Mouse (Mus musculus): Measurements from ENCODE around the gene Kcnj12. TPM values are rescaled to one million over a fixed set of nuclear protein-coding genes. Genes with fewer than 3 reads are reported as not detected.
A peak's percentile ranks its signal among the peaks of the same experiment; 100 is the strongest.

The Kcnj12 gene
- polyA plus RNA-seq, 1 experiment = 7.3 TPM

DNA sequence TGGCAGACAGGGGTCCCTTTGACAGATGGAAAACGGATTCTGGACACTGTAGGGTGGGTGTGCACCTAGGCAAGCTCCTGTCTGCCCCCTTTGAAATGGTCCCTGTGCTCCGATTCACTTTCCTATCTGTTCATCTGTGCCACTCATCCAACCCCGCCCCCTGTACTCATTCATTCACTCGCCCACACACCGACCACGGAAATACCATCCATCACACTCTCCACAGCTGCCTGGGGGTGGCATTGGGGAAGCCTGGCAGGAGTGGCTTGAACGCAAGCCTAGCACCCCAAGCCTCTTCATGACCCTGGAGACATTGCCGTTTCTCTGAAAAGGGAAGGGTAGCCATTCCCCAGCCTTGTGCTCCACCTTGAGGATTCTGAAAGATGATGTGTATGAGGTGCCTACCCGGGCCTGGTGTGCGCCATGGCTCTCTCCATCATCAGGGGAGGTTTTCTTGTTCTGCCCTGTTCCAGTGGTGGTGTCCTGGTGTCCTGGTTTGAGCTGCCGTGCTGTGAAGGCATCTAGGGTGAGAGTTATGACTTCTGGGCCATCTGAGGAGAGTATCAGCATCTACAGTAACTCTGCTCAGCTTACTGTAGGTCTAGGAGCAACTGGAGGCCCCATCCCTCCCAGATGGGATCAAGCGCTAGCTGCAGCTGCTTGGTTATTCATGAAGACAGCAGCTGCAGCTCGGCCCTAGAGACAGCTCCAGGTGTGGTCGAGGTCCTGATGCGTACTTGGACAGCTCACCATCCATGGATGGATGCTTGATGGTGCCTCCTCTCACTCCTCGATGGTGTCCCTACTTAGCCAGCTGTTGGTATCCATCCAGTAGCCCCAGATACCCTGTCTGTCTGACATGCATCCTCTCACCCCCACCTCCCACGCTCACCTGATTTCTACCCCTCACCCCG lies 40.4 kb downstream of the Kcnj12 start:
- TF ChIP-seq CTCF (IDR thresholded peaks at IDR 0.05; ENCODE audit: borderline replicate concordance, extremely low read depth, insufficient read depth, insufficient read length) (no peak), POLR2A (IDR thresholded peaks at IDR 0.05; ENCODE audit: borderline replicate concordance, extremely low read depth, insufficient read depth, insufficient read length, poor library complexity, severe bottlenecking) (no peak)
- no peak for DNase-seq (ENCODE audit: low read depth)

DNA sequence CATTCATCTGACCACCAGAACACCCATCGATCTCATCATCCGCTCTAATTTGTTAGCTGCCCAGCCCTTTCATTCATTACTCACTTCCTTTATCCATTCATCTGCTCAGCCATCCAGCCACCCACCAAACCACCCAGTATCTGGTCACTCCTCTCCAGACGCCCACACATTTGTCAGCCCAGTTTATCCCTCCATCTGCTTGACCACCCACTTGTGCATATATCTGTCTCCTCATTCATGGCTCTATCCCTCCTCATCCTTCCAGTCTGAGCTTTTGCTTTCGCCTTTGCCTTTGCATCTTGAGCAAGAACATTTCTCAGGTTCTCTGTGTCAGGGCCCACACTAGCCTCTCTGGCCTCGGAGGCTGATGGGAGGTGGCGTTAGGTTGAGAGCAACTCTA lies 41.1 kb downstream of the Kcnj12 start:
- TF ChIP-seq CTCF (IDR thresholded peaks at IDR 0.05; ENCODE audit: borderline replicate concordance, extremely low read depth, insufficient read depth, insufficient read length) = no peak
- TF ChIP-seq POLR2A (IDR thresholded peaks at IDR 0.05; ENCODE audit: borderline replicate concordance, extremely low read depth, insufficient read depth, insufficient read length, poor library complexity, severe bottlenecking) = no peak
- no peak for DNase-seq (ENCODE audit: low read depth)

DNA sequence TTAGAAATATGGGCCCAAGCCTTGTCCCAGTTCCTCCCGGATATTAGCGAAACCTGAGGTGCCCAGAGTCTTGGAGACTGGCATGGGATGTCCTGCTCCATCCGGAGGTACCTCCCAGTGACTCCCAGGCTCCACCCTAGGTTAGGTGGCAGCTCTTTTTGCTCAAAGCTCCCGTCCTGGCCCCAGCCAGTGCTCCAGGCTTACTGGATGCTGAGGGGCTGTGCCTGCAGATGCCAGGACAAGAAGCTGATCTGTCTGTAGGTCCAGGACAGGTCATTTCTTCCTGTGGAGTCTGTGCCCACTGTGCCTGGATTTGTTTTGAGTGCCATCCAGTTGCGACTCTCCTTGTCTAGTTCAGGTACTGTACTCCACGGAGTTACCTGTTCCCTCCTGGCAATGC lies 43.3 kb downstream of the Kcnj12 start:
- no peak for DNase-seq (ENCODE audit: low read depth)
- TF ChIP-seq CTCF (IDR thresholded peaks at IDR 0.05; ENCODE audit: borderline replicate concordance, extremely low read depth, insufficient read depth, insufficient read length) = no peak
- no peak for TF ChIP-seq POLR2A (IDR thresholded peaks at IDR 0.05; ENCODE audit: borderline replicate concordance, extremely low read depth, insufficient read depth, insufficient read length, poor library complexity, severe bottlenecking)

DNA sequence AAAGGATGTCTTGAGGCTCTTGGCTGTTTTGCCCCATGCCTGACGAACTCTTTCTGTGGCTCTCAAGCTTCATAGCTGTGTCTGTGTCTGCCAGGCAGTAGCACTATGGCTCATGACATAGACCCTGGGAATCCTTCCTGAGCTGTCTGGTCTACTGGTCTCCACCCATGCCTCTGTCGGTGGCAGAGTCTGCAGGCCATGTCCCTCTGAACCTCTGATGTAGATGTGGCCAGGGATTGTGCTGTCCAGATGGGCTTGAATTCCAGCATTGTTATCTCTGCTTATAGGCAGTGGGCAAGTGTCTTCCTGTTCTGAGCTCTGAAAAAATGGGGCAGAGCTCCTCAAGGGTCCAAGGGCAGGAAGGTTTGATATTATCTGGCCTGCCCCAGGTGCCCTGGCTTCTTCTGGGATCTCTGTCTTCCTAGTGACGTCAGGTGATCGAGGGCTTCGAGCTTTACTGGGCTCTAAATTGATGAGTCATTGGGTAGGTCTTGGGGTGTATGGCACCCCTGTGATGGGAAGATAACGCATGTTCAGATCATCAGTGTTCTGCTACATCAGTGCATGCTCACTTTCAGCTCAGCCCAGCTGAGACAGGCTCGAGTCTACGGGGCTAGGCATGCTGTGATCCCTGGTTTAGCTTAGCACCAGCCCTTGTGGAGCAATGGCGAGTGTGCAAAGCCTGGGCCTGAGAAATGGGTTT lies 44.9 kb downstream of the Kcnj12 start:
- TF ChIP-seq CTCF (IDR thresholded peaks at IDR 0.05; ENCODE audit: borderline replicate concordance, extremely low read depth, insufficient read depth, insufficient read length) (no peak), POLR2A (IDR thresholded peaks at IDR 0.05; ENCODE audit: borderline replicate concordance, extremely low read depth, insufficient read depth, insufficient read length, poor library complexity, severe bottlenecking) (no peak)

DNA sequence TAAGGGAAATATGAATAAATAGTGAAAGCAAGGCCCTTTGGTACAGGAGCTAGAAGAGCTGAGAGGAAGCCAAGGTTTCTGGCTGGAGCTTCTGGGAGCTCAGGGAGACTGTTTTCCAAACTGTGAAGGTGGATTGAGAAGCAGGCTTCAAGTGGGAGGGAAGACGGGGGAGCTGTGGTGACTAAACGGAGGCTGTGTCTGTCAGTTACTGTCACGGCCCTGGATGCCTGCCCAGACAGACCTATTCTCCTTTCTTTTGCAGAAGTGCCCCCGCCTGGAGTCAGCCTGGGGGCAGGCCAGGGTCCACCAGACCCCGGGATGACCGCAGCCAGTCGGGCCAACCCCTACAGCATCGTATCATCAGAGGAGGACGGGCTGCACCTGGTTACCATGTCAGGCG lies 46.5 kb downstream of the Kcnj12 start:
- TF ChIP-seq CTCF (IDR thresholded peaks at IDR 0.05; ENCODE audit: borderline replicate concordance, extremely low read depth, insufficient read depth, insufficient read length) (no peak), POLR2A (IDR thresholded peaks at IDR 0.05; ENCODE audit: borderline replicate concordance, extremely low read depth, insufficient read depth, insufficient read length, poor library complexity, severe bottlenecking) (no peak)
- peak; percentile 11 for DNase-seq (ENCODE audit: low read depth)

More for the DNA sequence above, 44.9 kb downstream of the Kcnj12 start:
- DNase-seq (ENCODE audit: low read depth) = no peak

DNA sequence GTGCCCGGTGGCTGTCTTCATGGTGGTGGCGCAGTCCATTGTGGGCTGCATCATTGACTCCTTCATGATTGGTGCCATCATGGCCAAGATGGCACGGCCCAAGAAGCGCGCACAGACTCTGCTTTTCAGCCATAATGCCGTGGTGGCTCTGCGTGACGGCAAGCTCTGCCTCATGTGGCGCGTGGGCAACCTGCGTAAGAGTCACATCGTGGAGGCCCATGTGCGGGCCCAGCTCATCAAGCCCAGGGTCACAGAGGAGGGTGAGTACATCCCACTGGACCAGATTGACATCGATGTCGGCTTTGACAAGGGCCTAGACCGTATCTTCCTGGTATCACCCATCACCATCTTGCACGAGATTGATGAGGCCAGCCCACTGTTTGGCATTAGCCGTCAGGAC lies 47.3 kb downstream of the Kcnj12 start:
- DNase-seq (ENCODE audit: low read depth) = no peak
- TF ChIP-seq POLR2A (IDR thresholded peaks at IDR 0.05; ENCODE audit: borderline replicate concordance, extremely low read depth, insufficient read depth, insufficient read length, poor library complexity, severe bottlenecking) (no peak), CTCF (IDR thresholded peaks at IDR 0.05; ENCODE audit: borderline replicate concordance, extremely low read depth, insufficient read depth, insufficient read length) (no peak)

DNA sequence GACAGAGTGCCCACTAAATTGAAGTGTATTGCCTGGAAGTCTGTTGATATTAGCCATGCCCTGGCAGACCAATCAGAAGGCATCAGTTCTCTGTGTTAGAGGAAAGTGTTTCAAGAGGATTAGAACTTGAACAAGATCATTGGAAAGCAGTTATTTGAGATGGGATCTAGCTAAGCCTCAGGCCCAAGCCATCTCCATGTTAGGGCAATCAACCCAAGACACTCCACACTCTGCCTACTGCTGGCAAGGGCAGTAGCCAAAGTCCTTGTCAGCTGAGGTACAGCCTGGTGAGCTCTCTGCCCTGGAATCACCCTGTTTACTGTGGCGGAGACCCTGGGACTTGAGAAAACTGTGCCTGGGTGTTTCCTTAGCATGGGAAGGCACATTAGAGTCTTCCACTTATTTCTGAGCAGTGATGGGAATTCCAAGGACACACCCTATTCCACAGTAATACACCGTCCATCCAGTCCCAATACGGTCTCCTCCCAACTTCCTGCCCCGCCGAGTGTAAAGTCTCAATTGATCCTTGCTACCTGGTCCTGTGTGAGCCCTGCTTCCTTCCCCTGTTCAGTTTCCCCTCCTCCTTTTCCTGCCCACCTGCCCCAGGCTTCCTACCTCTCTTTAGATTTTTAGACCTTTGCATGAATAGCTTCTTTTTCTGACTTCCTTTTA lies 52.4 kb downstream of the Kcnj12 start:
- no peak for DNase-seq (ENCODE audit: low read depth)
- TF ChIP-seq POLR2A (IDR thresholded peaks at IDR 0.05; ENCODE audit: borderline replicate concordance, extremely low read depth, insufficient read depth, insufficient read length, poor library complexity, severe bottlenecking) (no peak), CTCF (IDR thresholded peaks at IDR 0.05; ENCODE audit: borderline replicate concordance, extremely low read depth, insufficient read depth, insufficient read length) (no peak)

DNA sequence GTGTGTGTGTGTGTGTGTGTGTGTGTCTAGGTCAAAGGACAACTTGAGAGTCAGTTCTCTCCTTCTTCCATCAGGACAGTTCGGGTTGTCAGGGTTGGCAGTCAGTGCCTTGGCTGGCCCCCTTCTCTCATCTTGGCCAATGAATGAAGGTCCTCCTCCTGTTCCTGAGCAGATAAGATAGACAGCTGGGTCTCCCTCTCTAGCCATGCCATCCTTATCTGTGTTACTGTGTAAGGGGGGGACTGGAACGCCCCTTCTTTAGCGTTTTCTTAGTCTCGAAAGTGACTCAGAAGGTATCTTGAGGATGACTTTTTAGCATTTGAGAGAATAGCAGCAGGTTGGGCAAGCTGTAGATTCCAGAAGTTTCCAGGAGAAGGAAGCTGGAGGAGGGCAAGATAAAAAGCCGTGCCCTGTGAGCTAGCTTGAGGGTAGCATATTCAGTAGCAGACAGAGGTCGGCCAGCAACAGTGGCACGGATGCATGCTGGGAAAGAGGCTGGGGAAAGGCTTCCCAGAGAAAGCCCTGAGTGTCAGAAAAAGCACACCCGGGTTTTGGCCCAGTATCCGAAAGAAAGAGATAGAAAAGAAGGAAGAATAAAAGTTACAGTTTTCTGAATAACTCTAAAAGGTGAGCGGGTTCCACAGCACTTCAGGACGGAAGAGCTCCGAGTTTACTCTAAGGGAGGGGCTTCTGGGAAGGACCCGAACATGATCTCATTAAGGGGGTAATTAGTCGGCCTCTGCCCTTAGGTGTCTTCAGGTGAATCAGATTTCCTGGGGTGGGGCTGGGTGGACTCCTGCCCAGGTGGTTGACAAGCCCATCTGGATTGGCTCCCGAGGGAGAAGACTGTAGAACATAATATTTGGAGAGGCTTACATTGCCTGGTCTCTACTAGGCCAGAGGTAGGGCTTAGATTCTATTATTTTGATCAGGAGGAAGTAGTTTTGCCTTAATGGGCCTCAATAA lies 53.3 kb downstream of the Kcnj12 start:
- TF ChIP-seq POLR2A (IDR thresholded peaks at IDR 0.05; ENCODE audit: borderline replicate concordance, extremely low read depth, insufficient read depth, insufficient read length, poor library complexity, severe bottlenecking) (no peak), CTCF (IDR thresholded peaks at IDR 0.05; ENCODE audit: borderline replicate concordance, extremely low read depth, insufficient read depth, insufficient read length) (no peak)

DNA sequence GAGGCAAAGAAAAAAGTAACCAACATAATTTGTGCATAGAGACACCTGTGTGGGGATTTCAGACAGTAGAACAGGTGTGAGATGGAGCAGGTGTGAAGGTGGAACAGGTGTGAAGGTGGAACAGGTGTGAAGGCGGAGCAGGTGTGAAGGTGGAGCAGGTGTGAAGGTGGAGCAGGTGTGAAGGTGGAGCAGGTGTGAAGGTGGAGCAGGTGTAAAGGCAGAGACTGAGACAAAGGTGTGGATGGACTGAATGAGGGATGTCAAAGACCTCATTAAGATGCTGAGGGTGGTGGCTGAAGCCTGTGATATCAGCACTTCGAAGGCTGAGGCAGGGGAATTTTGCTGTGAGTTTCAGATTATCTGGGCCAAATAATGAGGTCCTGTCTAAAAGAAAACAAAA lies 59.3 kb downstream of the Kcnj12 start:
- DNase-seq (ENCODE audit: low read depth) = no peak
- no peak for TF ChIP-seq POLR2A (IDR thresholded peaks at IDR 0.05; ENCODE audit: borderline replicate concordance, extremely low read depth, insufficient read depth, insufficient read length, poor library complexity, severe bottlenecking)
- no peak for TF ChIP-seq CTCF (IDR thresholded peaks at IDR 0.05; ENCODE audit: borderline replicate concordance, extremely low read depth, insufficient read depth, insufficient read length)

More for the DNA sequence above, 53.3 kb downstream of the Kcnj12 start:
- DNase-seq (ENCODE audit: low read depth) = no peak

DNA sequence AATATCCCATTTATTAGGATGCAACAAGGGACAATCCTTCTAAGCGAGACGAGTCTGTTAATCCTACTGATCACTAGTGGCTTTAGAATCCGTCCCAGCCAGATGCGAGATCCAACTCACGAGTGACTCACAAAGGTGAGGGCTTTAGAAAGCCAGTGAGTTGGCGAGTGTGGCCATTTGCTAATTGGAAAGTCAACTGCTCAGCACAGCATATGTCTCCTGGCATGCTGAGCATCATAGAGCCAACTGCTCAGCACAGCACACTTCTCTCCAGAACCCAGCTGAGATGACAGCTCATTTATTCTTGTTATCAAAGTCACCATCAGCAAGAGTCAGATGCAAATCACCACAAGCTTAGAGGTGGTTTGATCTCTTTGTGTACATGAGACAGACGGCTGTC lies 67.8 kb downstream of the Kcnj12 start:
- no peak for TF ChIP-seq CTCF (IDR thresholded peaks at IDR 0.05; ENCODE audit: borderline replicate concordance, extremely low read depth, insufficient read depth, insufficient read length)
- no peak for TF ChIP-seq POLR2A (IDR thresholded peaks at IDR 0.05; ENCODE audit: borderline replicate concordance, extremely low read depth, insufficient read depth, insufficient read length, poor library complexity, severe bottlenecking)
- DNase-seq (ENCODE audit: low read depth) = peak; percentile 31

Data from brain, embryonic 14.5 days (tissue).